Mouse (Mus musculus) thymus, adult 2 months (tissue): Measurements from ENCODE around the gene 1700024P04Rik. TPM values are rescaled to one million over a fixed set of nuclear protein-coding genes. Genes with fewer than 3 reads are reported as not detected.
"Not testable (repeated sequence)": the region's sequence is repeated elsewhere in the genome, so short reads cannot be mapped to it uniquely, and the experiment has no call there.

Experiments
- DNase-seq: peaks from one replicate; pipeline ENCODE4 v3.0.0; 2021
- H3K27ac ChIP-seq: fragments of 200-500 bp; 2 replicates; pipeline ENCODE4 v1.5.1; 2012; ENCODE audit warnings: low read length, control low read depth; ENCODE audit not compliant: control insufficient read depth, insufficient read depth
- H3K27me3 ChIP-seq: fragments of 200-500 bp; 2 replicates; pipeline ENCODE4 v1.6.1; 2012; ENCODE audit warnings: mild to moderate bottlenecking, low read length, moderate library complexity, mixed read lengths; ENCODE audit not compliant: control insufficient read depth, insufficient read depth
- H3K36me3 ChIP-seq: fragments of 200-500 bp; 2 replicates; pipeline ENCODE4 v1.6.1; 2012; ENCODE audit warnings: mild to moderate bottlenecking, low read length, moderate library complexity; ENCODE audit not compliant: control insufficient read depth, insufficient read depth
- H3K4me1 ChIP-seq: fragments of 200-500 bp; replicated peaks from 2 replicates; pipeline ENCODE4 v1.6.1; 2012; ENCODE audit warnings: low read length; ENCODE audit not compliant: control insufficient read depth, insufficient read depth
- H3K4me3 ChIP-seq: fragments of 200-500 bp; 2 replicates; pipeline ENCODE4 v1.5.1; 2012; ENCODE audit warnings: mild to moderate bottlenecking, low read length, control low read depth, moderate library complexity; ENCODE audit not compliant: control insufficient read depth, insufficient read depth
- CTCF ChIP-seq: fragments of 200-500 bp; IDR thresholded peaks from 2 replicates; pipeline ENCODE4 v1.5.1; 2012; ENCODE audit warnings: mild to moderate bottlenecking, control low read depth, low read length, moderate library complexity, borderline replicate concordance; ENCODE audit not compliant: control insufficient read depth, poor library complexity, insufficient read depth; ENCODE audit errors: extremely low read depth
- POLR2A ChIP-seq: fragments of 200-500 bp; IDR thresholded peaks from 2 replicates; pipeline ENCODE4 v1.6.1; 2012; ENCODE audit warnings: mild to moderate bottlenecking, low read length, control low read depth, moderate library complexity; ENCODE audit not compliant: control insufficient read depth, poor library complexity, insufficient read depth; ENCODE audit errors: extremely low read depth
- WGBS: fragments of 180-500 bp; shearing (Covaris S2); methylation state at CpG from one replicate; pipeline ENCODE4 v1.1.7; 2018; 5-methylcytosine and 5-hydroxymethylcytosine counted together
- polyA plus RNA-seq: library from polyadenylated mRNA; depleted of rRNA; stranded (reverse); fragments of >200 nt; gene quantifications from 2 replicates; pipeline ENCODE4 v1.2.3, GENCODE M21; 2012

1700024P04Rik gene
- polyA plus RNA-seq, 1 experiment, result 0.39 TPM

DNA sequence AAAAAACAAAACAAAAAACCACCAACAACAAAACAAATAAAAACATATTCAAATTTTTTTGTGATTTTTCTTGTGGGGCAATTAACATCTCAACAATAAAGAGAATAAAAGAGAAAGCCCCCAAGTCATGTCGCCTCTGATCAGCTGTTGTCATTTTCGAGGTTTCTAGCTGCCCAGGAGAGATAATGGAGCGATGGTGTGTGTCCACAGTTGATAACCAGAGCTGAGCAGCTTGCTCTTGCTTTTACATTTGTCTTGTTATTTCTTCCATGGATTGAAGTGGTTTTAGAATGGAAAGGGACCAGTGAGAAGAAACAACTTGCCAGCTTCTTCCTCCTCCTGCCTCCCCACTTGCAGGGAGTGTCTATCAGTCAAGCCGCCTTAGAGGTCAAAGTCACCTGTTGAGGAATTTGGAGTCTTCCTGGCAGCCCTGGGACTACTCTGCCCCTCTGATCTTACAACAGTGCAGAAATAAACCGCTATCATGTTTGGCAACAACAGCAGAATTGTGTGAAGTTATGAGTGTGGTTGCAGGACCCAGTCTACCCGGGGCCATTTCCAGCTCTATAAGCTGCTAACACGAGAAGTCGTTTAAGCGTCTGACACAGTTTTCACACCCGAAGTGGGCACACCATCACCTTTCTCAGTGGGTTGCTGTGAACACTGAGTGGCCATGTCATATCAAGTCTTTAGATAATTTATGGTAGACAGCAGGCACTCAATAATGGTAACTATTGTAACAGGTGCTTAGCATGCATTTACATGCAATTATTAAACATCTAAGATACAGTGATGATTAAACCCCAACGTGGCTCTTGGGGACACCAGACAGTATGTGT lies 35.7 kb upstream of the 1700024P04Rik start:
- TF ChIP-seq POLR2A, result no peak
- TF ChIP-seq CTCF, result no peak
- 92% methylated on average over 11 of the region's 11 CpGs for WGBS
- H3K4me3 ChIP-seq, result no peak overlapping the region
- no peak overlapping the region for H3K27ac ChIP-seq
- no peaks in the 10 kb centered on the region for H3K4me1 ChIP-seq
- no peaks in the 10 kb centered on the region for H3K36me3 ChIP-seq
- no peak for DNase-seq
- no peaks in the 10 kb centered on the region for H3K27me3 ChIP-seq

DNA sequence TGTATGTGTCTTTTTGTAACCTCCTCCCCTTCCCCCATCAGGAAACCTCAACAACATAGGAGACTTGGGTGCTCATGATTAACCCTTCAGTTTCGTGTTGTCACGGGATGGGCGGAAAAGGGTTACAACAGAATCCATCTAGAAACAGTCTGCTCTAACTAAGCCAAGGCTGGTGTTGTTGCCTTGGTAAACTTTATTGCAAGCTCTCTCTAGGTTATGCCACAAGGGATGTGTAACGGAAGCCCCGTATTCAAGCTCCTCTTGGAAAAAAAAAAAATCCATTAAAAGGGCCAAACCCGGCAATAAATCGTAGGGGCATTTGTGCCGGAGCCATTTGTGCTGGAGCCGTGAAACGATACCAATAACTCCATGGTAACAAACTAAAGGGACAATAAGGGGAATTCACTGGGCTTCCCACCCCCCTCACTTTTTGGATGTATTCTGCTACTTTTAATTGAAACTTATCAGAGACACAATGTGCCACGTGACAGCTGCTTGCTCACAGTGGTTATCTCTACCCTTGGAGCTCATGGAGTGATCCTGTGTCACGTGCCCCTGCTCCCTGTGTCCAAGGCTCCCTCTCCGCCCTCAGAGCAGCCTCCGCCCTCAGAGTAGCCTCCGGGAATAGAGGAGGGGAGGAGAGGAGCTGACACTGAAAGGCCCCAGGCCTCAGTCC lies 34.3 kb upstream of the 1700024P04Rik start:
- TF ChIP-seq POLR2A (no peak), CTCF (no peak)
- H3K27ac ChIP-seq, result no peak overlapping the region
- no peaks in the 10 kb centered on the region for H3K4me1 ChIP-seq
- H3K4me3 ChIP-seq, result no peak overlapping the region
- no peaks in the 10 kb centered on the region for H3K27me3 ChIP-seq
- H3K36me3 ChIP-seq, result no peaks in the 10 kb centered on the region
- DNase-seq, result no peak
- 95% methylated on average over 15 of the region's 15 CpGs for WGBS

DNA sequence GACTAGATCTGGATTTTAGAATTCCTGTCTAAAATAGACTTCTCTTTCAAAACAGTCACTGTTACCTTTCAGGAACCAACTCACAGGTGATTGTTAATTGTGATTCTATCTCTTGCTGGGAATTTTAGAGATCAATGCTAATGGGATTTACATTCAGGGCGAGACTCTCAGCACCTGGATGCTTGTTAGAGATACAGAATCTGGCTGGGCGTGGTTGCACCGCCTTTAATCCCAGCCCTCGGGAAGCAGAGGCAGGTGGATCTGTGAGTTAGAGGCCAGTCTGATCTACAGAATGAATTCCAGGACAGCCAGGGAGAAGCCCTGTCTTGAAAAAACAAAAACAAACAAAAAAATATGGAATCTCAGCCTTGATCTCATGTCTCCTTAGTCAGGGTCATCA lies 32.3 kb upstream of the 1700024P04Rik start:
- TF ChIP-seq CTCF (no peak), POLR2A (no peak)
- WGBS, result 96% methylated on average over 4 of the region's 4 CpGs
- no peaks in the 10 kb centered on the region for H3K4me1 ChIP-seq
- no peaks in the 10 kb centered on the region for H3K27me3 ChIP-seq
- no peaks in the 10 kb centered on the region for H3K36me3 ChIP-seq
- H3K27ac ChIP-seq, result no peak overlapping the region
- DNase-seq, result no peak
- no peak overlapping the region for H3K4me3 ChIP-seq

GRCm38 (mm10) chr13:99012891-99013290 lies 28.5 kb upstream of the 1700024P04Rik start:
- WGBS, result 93% methylated on average over 5 of the region's 5 CpGs
- Histone ChIP-seq H3K27ac (no peak overlapping the region), H3K36me3 (no peaks in the 10 kb centered on the region), H3K27me3 (no peaks in the 10 kb centered on the region), H3K4me3 (no peak overlapping the region), H3K4me1 (no peaks in the 10 kb centered on the region)
- DNase-seq, result no peak
- no peak for TF ChIP-seq POLR2A
- TF ChIP-seq CTCF, result no peak

- 97% methylated on average over 5 of the region's 5 CpGs for WGBS
- no peak overlapping the region for H3K27ac ChIP-seq
- no peak for TF ChIP-seq POLR2A
- no peak for TF ChIP-seq CTCF
- no peak for DNase-seq
- no peaks in the 10 kb centered on the region for H3K4me1 ChIP-seq
- no peaks in the 10 kb centered on the region for H3K36me3 ChIP-seq
- no peaks in the 10 kb centered on the region for H3K27me3 ChIP-seq
- no peak overlapping the region for H3K4me3 ChIP-seq
Measured at GRCm38 (mm10) chr13:99008013-99008412, 23.6 kb upstream of the 1700024P04Rik start.

DNA sequence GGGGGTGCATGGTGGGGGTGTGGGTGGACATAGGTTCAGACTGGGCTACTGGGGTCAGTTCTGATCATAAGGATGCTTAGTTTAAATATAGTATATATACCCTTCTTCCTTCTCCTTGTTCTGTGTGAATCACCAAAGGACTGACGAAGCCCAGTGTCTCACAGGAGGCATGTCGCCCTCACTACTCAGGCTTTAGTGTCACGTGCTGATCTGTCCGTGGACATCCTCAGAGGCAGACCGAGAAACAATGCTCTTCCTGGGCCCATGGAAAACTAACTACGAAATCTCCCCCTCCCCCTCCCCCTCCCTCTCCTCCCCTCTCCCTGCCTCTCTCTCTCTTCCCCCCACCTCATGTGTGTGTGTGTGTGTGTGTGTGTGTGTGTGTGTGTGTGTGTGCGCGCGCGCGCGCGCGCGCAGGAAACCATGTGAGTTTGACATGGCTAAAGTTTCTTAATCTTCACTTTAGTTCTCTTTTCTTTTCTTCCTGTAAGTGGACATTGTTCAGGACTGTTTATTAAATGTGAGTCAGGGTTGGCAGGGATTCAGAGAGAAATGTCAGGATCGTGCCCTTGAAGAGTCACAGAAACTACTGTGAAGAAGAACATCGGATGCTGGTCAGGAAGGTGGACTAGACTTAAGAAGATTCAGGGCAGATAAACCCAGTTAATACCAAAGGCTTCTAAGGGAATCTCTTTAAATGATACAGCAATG lies 22.2 kb upstream of the 1700024P04Rik start:
- no peak for DNase-seq
- no peak overlapping the region for H3K27ac ChIP-seq
- no peaks in the 10 kb centered on the region for H3K36me3 ChIP-seq
- WGBS, result 92% methylated on average over 17 of the region's 17 CpGs
- no peaks in the 10 kb centered on the region for H3K4me1 ChIP-seq
- no peaks in the 10 kb centered on the region for H3K27me3 ChIP-seq
- TF ChIP-seq CTCF (no peak), POLR2A (no peak)
- H3K4me3 ChIP-seq, result no peak overlapping the region

DNA sequence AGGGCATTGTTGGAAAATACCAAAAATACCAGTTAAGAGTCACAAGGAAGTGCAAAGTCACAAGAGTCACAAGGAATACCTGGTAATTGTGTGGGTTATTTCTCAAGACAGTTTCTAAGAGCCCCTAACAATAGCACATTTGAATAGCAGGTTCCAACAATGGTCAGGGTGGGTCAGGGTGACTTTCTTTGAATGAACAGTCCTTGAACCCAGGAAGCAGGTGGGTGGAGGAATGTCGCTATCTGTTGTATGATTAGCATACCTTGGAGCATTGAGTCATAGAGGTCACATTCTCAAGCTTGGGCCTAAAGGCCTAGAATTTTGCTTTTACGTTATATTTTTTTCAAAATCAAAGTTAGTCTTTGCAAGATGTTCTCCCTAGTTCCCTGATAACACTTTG lies 17.3 kb upstream of the 1700024P04Rik start:
- H3K36me3 ChIP-seq, DNase-seq, H3K27me3 ChIP-seq, H3K4me3 ChIP-seq, H3K4me1 ChIP-seq, H3K27ac ChIP-seq: not testable (repeated sequence)
- WGBS, result over 99% methylated on average over 2 of the region's 2 CpGs
